Mouse (Mus musculus): ENCODE data around the gene Speer4f2. TPM values are rescaled to one million over a fixed set of nuclear protein-coding genes. Genes with fewer than 3 reads are reported as not detected.

Gene Speer4f2
- not detected in 2 replicates for polyA plus RNA-seq (2012; ENCODE audit: low replicate concordance)

GRCm38 (mm10) chr5:17372880-17373279 lies at the start of gene Speer4f2:
Gene Speer4f2 (plus strand): TSS chr5:17373180.

Other genes starting within 250 kb of the Speer4f2 start
- not detected in 2 replicates for gene Speer4f1, start 102.9 kb downstream of the Speer4f2 start, polyA plus RNA-seq (2012; ENCODE audit: low replicate concordance)
- gene Sema3c, start 201.1 kb downstream of the Speer4f2 start, polyA plus RNA-seq (2012; ENCODE audit: low replicate concordance): 0.12 TPM in 1 of 2 replicates, not detected in the other